Mouse (Mus musculus): ENCODE data around the gene Ifnb1. TPM values are rescaled to one million over a fixed set of nuclear protein-coding genes. Genes with fewer than 3 reads are reported as not detected.

Gene Ifnb1
- polyA plus RNA-seq, 1 experiment: not detected

DNA sequence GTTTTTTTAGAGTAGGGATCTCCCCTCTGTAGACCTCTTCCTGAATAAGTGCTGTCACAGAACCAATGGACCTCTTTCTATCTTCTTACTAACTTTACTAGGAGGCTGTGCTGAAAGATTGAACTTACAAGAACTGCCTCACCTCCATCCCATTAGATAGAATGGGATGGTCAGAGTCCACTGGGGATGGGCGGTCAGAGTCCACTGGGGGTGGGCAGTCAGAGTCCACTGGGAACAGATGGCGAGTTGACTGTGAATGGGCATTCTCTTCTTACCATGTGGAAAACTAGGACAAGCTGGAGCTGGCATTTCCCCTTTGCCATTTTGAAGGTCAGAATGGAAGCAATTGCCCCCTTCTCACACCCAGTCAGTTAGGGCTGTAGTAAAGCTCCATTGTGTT is 10.9 kb upstream of the Ifnb1 start:
- no peak overlapping the region for H3K4me3 ChIP-seq
- H3K36me3 ChIP-seq (ENCODE audit: control insufficient read depth, insufficient read depth): no peaks in the 10 kb centered on the region
- H3ac ChIP-seq (ENCODE audit: control insufficient read depth, insufficient read length): no peak overlapping the region
- no peak overlapping the region for H3K4me2 ChIP-seq (ENCODE audit: low read depth)
- H3K27me3 ChIP-seq (ENCODE audit: control insufficient read depth, insufficient read depth, insufficient read length): no peaks in the 10 kb centered on the region
- TF ChIP-seq TCF3 (IDR thresholded peaks at IDR 0.05; ENCODE audit: insufficient read length, low read depth): no peak
- no peak for TF ChIP-seq CEBPB (IDR thresholded peaks at IDR 0.05; ENCODE audit: insufficient read depth, poor library complexity, severe bottlenecking)
- TF ChIP-seq E2F4 (IDR thresholded peaks at IDR 0.05; ENCODE audit: insufficient read depth): no peak
- no peak for TF ChIP-seq SRF (IDR thresholded peaks at IDR 0.05; ENCODE audit: control insufficient read depth, insufficient read length, low read depth)
- no peak for TF ChIP-seq USF1 (IDR thresholded peaks at IDR 0.05; ENCODE audit: low read depth)
- no peak for TF ChIP-seq REST (IDR thresholded peaks at IDR 0.05; ENCODE audit: insufficient read depth, insufficient read length)
- no peak for TF ChIP-seq MAX (IDR thresholded peaks at IDR 0.05; ENCODE audit: low read depth)
- no peak for TF ChIP-seq TCF12 (IDR thresholded peaks at IDR 0.05; ENCODE audit: insufficient read depth, poor library complexity, severe bottlenecking)
- no peak for TF ChIP-seq MYOG (IDR thresholded peaks at IDR 0.05; ENCODE audit: control insufficient read depth in 1 of 3, insufficient read depth in 1 of 3, insufficient read length in 2 of 3, low read depth in 2 of 3)
- TF ChIP-seq POLR2A (IDR thresholded peaks at IDR 0.05; ENCODE audit: insufficient read length, low read depth): no peak
- no peak for TF ChIP-seq POLR2AphosphoS2 (IDR thresholded peaks at IDR 0.05; ENCODE audit: insufficient read length, low read depth)
- no peak for TF ChIP-seq MYOD1 (IDR thresholded peaks at IDR 0.05; ENCODE audit: control insufficient read depth in 1 of 3, insufficient read length in 2 of 3, low read depth in 2 of 3)
- no peaks in the 10 kb centered on the region for H3K79me2 ChIP-seq (ENCODE audit: control insufficient read depth, insufficient read depth)

DNA sequence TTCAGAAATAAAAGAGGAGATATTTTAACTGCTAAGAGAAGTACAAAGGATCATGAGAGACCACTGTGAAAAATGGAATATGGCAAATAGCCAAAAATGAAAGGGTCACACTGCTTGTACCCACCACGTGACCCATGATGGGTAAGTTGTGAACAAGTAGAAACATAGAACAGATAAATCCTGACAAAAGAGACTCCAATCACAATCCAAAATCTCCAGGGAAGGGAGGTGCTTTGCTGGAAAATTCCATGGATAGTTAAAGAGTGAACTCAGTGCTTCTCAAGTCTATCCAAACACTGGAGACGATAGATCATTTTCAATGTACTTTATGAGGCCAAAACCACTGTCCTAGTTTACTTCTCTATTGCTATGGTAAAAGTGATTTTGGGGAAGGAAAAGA is 8.3 kb upstream of the Ifnb1 start:
- H3ac ChIP-seq (ENCODE audit: control insufficient read depth, insufficient read length): no peak overlapping the region
- TF ChIP-seq USF1 (IDR thresholded peaks at IDR 0.05; ENCODE audit: low read depth): peak; percentile 94
- TF ChIP-seq POLR2AphosphoS2 (IDR thresholded peaks at IDR 0.05; ENCODE audit: insufficient read length, low read depth): no peak
- no peaks in the 10 kb centered on the region for H3K36me3 ChIP-seq (ENCODE audit: control insufficient read depth, insufficient read depth)
- no peaks in the 10 kb centered on the region for H3K79me2 ChIP-seq (ENCODE audit: control insufficient read depth, insufficient read depth)
- no peak overlapping the region for H3K4me3 ChIP-seq
- H3K27me3 ChIP-seq (ENCODE audit: control insufficient read depth, insufficient read depth, insufficient read length): no peaks in the 10 kb centered on the region
- H3K4me2 ChIP-seq (ENCODE audit: low read depth): peak overlapping the region; percentile 63

DNA sequence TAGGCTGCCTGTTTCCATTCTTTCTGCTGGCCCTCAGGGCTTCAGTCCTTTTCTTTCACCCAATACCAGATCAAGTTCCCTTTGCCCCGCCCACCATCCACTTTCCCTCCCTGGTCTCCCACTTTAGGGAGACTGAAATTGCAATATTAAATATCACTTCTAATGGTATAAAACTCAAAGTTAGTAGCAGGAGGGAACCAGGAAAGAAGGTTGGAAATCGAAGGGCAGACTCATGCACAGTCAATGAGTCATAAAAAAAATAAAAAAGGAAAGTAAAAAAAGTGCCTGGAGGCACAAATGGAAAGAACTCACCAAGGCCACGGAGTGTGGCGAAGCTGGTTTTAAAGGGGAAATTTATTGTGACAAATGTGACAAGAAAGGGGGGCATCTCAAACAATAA is 7.7 kb upstream of the Ifnb1 start:
- Histone ChIP-seq H3K79me2 (ENCODE audit: control insufficient read depth, insufficient read depth) (no peaks in the 10 kb centered on the region), H3K27me3 (ENCODE audit: control insufficient read depth, insufficient read depth, insufficient read length) (no peaks in the 10 kb centered on the region), H3K36me3 (ENCODE audit: control insufficient read depth, insufficient read depth) (no peaks in the 10 kb centered on the region), H3K4me2 (ENCODE audit: low read depth) (peak overlapping the region; percentile 63), H3ac (ENCODE audit: control insufficient read depth, insufficient read length) (no peak overlapping the region), H3K4me3 (no peak overlapping the region)
- TF ChIP-seq MYOG (IDR thresholded peaks at IDR 0.05; ENCODE audit: control insufficient read depth in 1 of 3, insufficient read depth in 1 of 3, insufficient read length in 2 of 3, low read depth in 2 of 3) (no peak), POLR2A (IDR thresholded peaks at IDR 0.05; ENCODE audit: insufficient read length, low read depth) (no peak), POLR2AphosphoS2 (IDR thresholded peaks at IDR 0.05; ENCODE audit: insufficient read length, low read depth) (no peak), REST (IDR thresholded peaks at IDR 0.05; ENCODE audit: insufficient read depth, insufficient read length) (no peak), E2F4 (IDR thresholded peaks at IDR 0.05; ENCODE audit: insufficient read depth) (no peak), TCF12 (IDR thresholded peaks at IDR 0.05; ENCODE audit: insufficient read depth, poor library complexity, severe bottlenecking) (no peak), USF1 (IDR thresholded peaks at IDR 0.05; ENCODE audit: low read depth) (no peak), CEBPB (IDR thresholded peaks at IDR 0.05; ENCODE audit: insufficient read depth, poor library complexity, severe bottlenecking) (no peak), MYOD1 (IDR thresholded peaks at IDR 0.05; ENCODE audit: control insufficient read depth in 1 of 3, insufficient read length in 2 of 3, low read depth in 2 of 3) (no peak), TCF3 (IDR thresholded peaks at IDR 0.05; ENCODE audit: insufficient read length, low read depth) (no peak)

DNA sequence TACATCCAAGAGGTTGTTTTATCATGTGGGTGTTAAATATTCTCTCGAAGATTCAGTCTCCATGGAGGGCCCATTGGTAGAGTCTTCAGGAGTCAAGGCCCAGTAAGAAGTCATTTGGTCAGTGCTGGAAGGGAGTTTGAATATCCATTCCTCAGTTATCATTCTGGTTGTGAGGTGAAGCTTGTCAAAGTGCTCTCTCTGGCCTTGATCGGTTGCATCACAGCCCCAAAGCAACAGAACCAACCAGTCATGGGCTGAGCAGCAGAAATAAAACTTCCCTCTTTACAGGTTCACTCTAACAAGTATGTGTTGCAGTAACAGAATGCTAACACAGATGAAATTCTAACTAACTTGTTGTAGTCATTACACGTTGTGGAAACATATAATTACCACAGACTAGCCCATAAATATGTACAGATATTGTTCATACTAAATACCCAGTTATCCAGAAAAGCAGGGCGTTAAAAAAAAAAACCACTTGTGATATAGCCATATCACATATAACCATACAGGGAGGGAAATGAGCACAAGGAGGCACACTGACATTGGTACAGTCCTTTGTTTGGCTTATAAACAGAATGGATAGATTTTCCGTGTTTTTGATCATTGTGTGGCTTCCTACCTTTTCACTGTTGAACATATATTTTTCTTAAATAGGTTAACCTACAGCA is 3.9 kb upstream of the Ifnb1 start:
- Histone ChIP-seq H3ac (ENCODE audit: control insufficient read depth, insufficient read length) (no peak overlapping the region), H3K27me3 (ENCODE audit: control insufficient read depth, insufficient read depth, insufficient read length) (no peaks in the 10 kb centered on the region), H3K36me3 (ENCODE audit: control insufficient read depth, insufficient read depth) (no peaks in the 10 kb centered on the region), H3K4me2 (ENCODE audit: low read depth) (no peak overlapping the region), H3K79me2 (ENCODE audit: control insufficient read depth, insufficient read depth) (no peaks in the 10 kb centered on the region), H3K4me3 (no peak overlapping the region)
- TF ChIP-seq USF1 (IDR thresholded peaks at IDR 0.05; ENCODE audit: low read depth): no peak
- TF ChIP-seq MYOD1 (IDR thresholded peaks at IDR 0.05; ENCODE audit: control insufficient read depth in 1 of 3, insufficient read length in 2 of 3, low read depth in 2 of 3): no peak
- no peak for TF ChIP-seq MAX (IDR thresholded peaks at IDR 0.05; ENCODE audit: low read depth)
- no peak for TF ChIP-seq TCF12 (IDR thresholded peaks at IDR 0.05; ENCODE audit: insufficient read depth, poor library complexity, severe bottlenecking)
- TF ChIP-seq REST (IDR thresholded peaks at IDR 0.05; ENCODE audit: insufficient read depth, insufficient read length): no peak
- TF ChIP-seq SRF (IDR thresholded peaks at IDR 0.05; ENCODE audit: control insufficient read depth, insufficient read length, low read depth): no peak
- TF ChIP-seq E2F4 (IDR thresholded peaks at IDR 0.05; ENCODE audit: insufficient read depth): no peak
- TF ChIP-seq TCF3 (IDR thresholded peaks at IDR 0.05; ENCODE audit: insufficient read length, low read depth): no peak
- TF ChIP-seq CEBPB (IDR thresholded peaks at IDR 0.05; ENCODE audit: insufficient read depth, poor library complexity, severe bottlenecking): no peak
- TF ChIP-seq POLR2A (IDR thresholded peaks at IDR 0.05; ENCODE audit: insufficient read length, low read depth): no peak
- TF ChIP-seq POLR2AphosphoS2 (IDR thresholded peaks at IDR 0.05; ENCODE audit: insufficient read length, low read depth): no peak

DNA sequence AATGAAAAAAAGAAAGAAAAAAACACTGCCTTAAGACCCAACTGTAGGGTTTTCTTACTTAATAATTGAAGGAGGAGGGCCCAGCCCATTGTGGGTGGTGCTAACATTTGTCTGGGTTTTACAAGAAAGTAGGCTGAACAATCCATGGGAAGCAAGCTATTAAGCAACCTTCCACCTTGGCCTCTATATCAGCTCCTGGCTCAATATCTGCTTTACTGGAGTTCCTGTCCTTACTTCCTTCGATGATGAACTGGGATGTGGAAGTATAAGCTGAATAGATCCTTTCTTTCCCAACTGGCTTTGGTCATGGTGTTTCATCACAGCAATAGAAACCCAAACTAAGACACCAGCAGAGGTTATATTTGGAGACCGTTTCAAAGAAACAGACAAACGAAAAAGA is 2.8 kb upstream of the Ifnb1 start:
- H3K27me3 ChIP-seq (ENCODE audit: control insufficient read depth, insufficient read depth, insufficient read length): no peaks in the 10 kb centered on the region
- no peak overlapping the region for H3K4me2 ChIP-seq (ENCODE audit: low read depth)
- TF ChIP-seq TCF12 (IDR thresholded peaks at IDR 0.05; ENCODE audit: insufficient read depth, poor library complexity, severe bottlenecking) (no peak), REST (IDR thresholded peaks at IDR 0.05; ENCODE audit: insufficient read depth, insufficient read length) (no peak), SRF (IDR thresholded peaks at IDR 0.05; ENCODE audit: control insufficient read depth, insufficient read length, low read depth) (no peak), POLR2A (IDR thresholded peaks at IDR 0.05; ENCODE audit: insufficient read length, low read depth) (no peak), POLR2AphosphoS2 (IDR thresholded peaks at IDR 0.05; ENCODE audit: insufficient read length, low read depth) (no peak), MAX (IDR thresholded peaks at IDR 0.05; ENCODE audit: low read depth) (no peak), CEBPB (IDR thresholded peaks at IDR 0.05; ENCODE audit: insufficient read depth, poor library complexity, severe bottlenecking) (no peak), MYOD1 (IDR thresholded peaks at IDR 0.05; ENCODE audit: control insufficient read depth in 1 of 3, insufficient read length in 2 of 3, low read depth in 2 of 3) (no peak), E2F4 (IDR thresholded peaks at IDR 0.05; ENCODE audit: insufficient read depth) (no peak), MYOG (IDR thresholded peaks at IDR 0.05; ENCODE audit: control insufficient read depth in 1 of 3, insufficient read depth in 1 of 3, insufficient read length in 2 of 3, low read depth in 2 of 3) (no peak)
- H3K36me3 ChIP-seq (ENCODE audit: control insufficient read depth, insufficient read depth): no peaks in the 10 kb centered on the region
- H3ac ChIP-seq (ENCODE audit: control insufficient read depth, insufficient read length): no peak overlapping the region
- no peak overlapping the region for H3K4me3 ChIP-seq
- H3K79me2 ChIP-seq (ENCODE audit: control insufficient read depth, insufficient read depth): no peaks in the 10 kb centered on the region
